Mouse (Mus musculus) lung, adult 2 months (tissue): ENCODE measurements at regions not wholly inside any gene's neighbourhood (a gene's known extent, or its start where the extent isn't known, plus 50 kb on each side); places are given as distances from the start of the nearest gene placed in this dataset.

Experiments used
- CTCF ChIP-seq: fragments of 200-500 bp; IDR thresholded peaks from 2 replicates; pipeline ENCODE4 v1.5.1; 2011; ENCODE audit warnings: mild to moderate bottlenecking, low read length, control low read depth; ENCODE audit not compliant: insufficient read depth
- POLR2A ChIP-seq: fragments of 200-500 bp; IDR thresholded peaks from 2 replicates; pipeline ENCODE4 v1.6.1; 2011; ENCODE audit warnings: low read depth, mild to moderate bottlenecking, control low read depth, low read length, borderline replicate concordance; ENCODE audit errors: extremely low read depth

DNA sequence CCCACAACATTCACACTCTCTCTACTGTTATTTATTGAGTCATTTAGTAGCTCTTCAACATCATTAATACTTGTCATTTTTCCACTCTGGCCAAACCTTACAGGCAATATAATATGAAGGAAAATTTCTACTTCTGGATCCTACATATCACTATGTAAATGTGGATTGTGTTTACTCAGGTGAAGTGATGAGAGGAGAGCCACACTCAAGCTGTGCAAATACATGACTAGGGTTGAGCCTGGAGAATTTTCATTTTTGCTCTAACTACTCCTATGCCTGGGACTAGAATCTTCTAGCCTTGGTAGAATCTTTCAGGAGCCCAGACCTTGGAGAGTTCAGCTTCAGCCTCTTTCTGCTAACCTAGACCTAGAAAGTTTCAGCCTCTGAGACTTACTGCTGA, 166.9 kb upstream of the Fam83b start:
- TF ChIP-seq POLR2A (no peak), CTCF (no peak)
